ENCODE assay signal across 18 mouse cellular contexts in the genomic region with DNA sequence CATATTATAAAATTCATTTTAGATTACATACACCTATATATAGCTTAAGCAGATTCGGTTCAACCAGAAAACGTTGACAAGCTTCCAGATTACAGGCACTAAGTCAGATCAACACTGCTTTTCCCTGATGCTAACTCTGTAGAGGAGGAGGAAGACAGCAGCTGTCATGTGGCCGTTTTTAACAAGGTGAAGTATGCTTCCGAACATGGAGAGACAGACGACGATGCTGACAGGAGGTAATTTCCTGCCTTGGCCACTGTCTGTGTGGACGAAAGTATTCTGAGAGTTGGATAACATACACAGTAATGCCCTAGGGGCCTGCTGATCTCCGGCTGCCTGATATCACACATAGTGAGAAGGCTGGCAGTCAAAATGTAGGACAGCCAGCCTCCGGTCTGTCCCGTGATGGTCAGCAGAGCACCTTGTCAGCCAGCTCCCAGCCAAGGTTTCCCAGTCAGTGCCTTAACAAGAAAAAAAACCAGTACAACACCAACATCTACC. TPM values are rescaled to one million over a fixed set of nuclear protein-coding genes. Genes with fewer than 3 reads are reported as not detected.
DNase-seq lines count a peak whose midpoint lies in the region; ATAC-seq and TF ChIP-seq lines count a peak whose summit lies in the region.
"Had no signal": no experiment of that assay in that cellular context is flagged by ENCODE, and none has a peak within 500 bp of the region (broad histone marks: within the 10 kb centered on the region; RNA-seq: fewer than 3 reads in every experiment).

No protein-coding gene starts in this region.

- H3K9ac ChIP-seq in heart, embryonic 11.5 days (ENCODE audit: low read depth, low read length): no peak overlapping the region
- no peak overlapping the region for H3K9ac ChIP-seq in liver, postnatal 0 days (replicated peaks)
- H3K9ac ChIP-seq: hindbrain, embryonic 15.5 days; limb, embryonic 12.5 days; liver, embryonic 14.5 days had no signal

- H3K27ac ChIP-seq in heart, embryonic 11.5 days (ENCODE audit: low read depth, low read length): peak overlapping the region; percentile 76
- H3K27ac ChIP-seq in liver, postnatal 0 days (ENCODE audit: low read depth): no peak overlapping the region
- H3K27ac ChIP-seq: hindbrain, embryonic 15.5 days; limb, embryonic 12.5 days; liver, embryonic 14.5 days had no signal

- peak; percentile 79; the same call in 1 of the 2 replicates for ATAC-seq in heart, embryonic 11.5 days (replicated peaks; ENCODE audit: insufficient number of reproducible peaks, low FRiP score, low TSS enrichment)
- no peak for ATAC-seq in liver, postnatal 0 days
- ATAC-seq: forebrain, embryonic 16.5 days; intestine, postnatal 0 days had no signal

- WGBS in heart, embryonic 11.5 days (ENCODE audit: insufficient replicate concordance): 14% methylated on average over 10 of the region's 10 CpGs
- WGBS in liver, postnatal 0 days (ENCODE audit: insufficient replicate concordance): 71% methylated on average over 10 of the region's 10 CpGs

- H3K27me3 ChIP-seq in heart, embryonic 11.5 days (ENCODE audit: control insufficient read depth, insufficient read depth, low read length): no peaks in the 10 kb centered on the region
- H3K27me3 ChIP-seq in liver, postnatal 0 days (ENCODE audit: insufficient read depth, low read length): no peaks in the 10 kb centered on the region
- H3K27me3 ChIP-seq: hindbrain, embryonic 15.5 days; limb, embryonic 12.5 days had no signal

- H3K36me3 ChIP-seq in heart, embryonic 11.5 days (ENCODE audit: control insufficient read depth, insufficient read depth, low read length): no peaks in the 10 kb centered on the region
- no peaks in the 10 kb centered on the region for H3K36me3 ChIP-seq in liver, postnatal 0 days (replicated peaks; ENCODE audit: insufficient read depth, low read length)
- H3K36me3 ChIP-seq: G1E; hindbrain, embryonic 15.5 days; limb, embryonic 12.5 days had no signal

- H3K4me3 ChIP-seq in heart, embryonic 11.5 days (ENCODE audit: low read depth, low read length): no peak overlapping the region
- H3K4me3 ChIP-seq in liver, postnatal 0 days (ENCODE audit: low read depth, low read length): no peak overlapping the region
- H3K4me3 ChIP-seq: hindbrain, embryonic 15.5 days; limb, embryonic 12.5 days had no signal

- TF ChIP-seq CTCF in liver, postnatal 0 days (IDR thresholded peaks at IDR 0.05; ENCODE audit: low read depth): no peak

- H3K4me2 ChIP-seq in heart, embryonic 11.5 days: peak overlapping the region; percentile 22; the same call in 1 of the 2 replicates
- no peak overlapping the region for H3K4me2 ChIP-seq in liver, postnatal 0 days (ENCODE audit: low read depth, low read length)
- H3K4me2 ChIP-seq: hindbrain, embryonic 15.5 days; limb, embryonic 12.5 days had no signal

- DNase-seq in heart, adult 11 months: peak; percentile 98
- DNase-seq in heart, postnatal 25 days (ENCODE audit: low spot score): no peak
- DNase-seq in cerebellum, postnatal 10 days: peak; percentile 46 to 54
- DNase-seq in heart, postnatal 36 days: peak; percentile 41 to 50
- DNase-seq in lung, postnatal 14 days: no peak
- DNase-seq in liver, postnatal 0 days: no peak
- no peak for DNase-seq in frontal cortex, postnatal 36 days (ENCODE audit: low spot score in 2 of 2)
- DNase-seq: adrenal gland, adult 2 months; gastrocnemius, postnatal 36 days; kidney, postnatal 36 days; lung, postnatal 10 days had no signal

- TF ChIP-seq EP300 in liver, postnatal 0 days (IDR thresholded peaks at IDR 0.05; ENCODE audit: low read depth): no peak

- no peaks in the 10 kb centered on the region for H3K9me3 ChIP-seq in heart, embryonic 11.5 days (replicated peaks; ENCODE audit: control insufficient read depth, low read length)
- no peaks in the 10 kb centered on the region for H3K9me3 ChIP-seq in liver, postnatal 0 days (ENCODE audit: low read length)
- H3K9me3 ChIP-seq: hindbrain, embryonic 15.5 days had no signal

- intact Hi-C loops in heart, postnatal 25 days (cut with DNase I): no loop called here
- intact Hi-C loops in heart, postnatal 36 days (cut with DNase I): no loop called here

- H3K4me1 ChIP-seq in heart, embryonic 11.5 days (ENCODE audit: control insufficient read depth, insufficient read depth, low read length): peaks cover 7% of the 10 kb centered on the region; the same call in 1 of the 2 replicates
- 0 out of 2 replicates have a peak, but pooled peaks cover 2% of the 10 kb centered on the region for H3K4me1 ChIP-seq in liver, postnatal 0 days (ENCODE audit: insufficient read depth)
- H3K4me1 ChIP-seq: hindbrain, embryonic 15.5 days; limb, embryonic 12.5 days had no signal

RNA-seq across cellular contexts. Expression of a gene that starts 17.3 kb away (rescaled TPM):
- 100 to 1,000 TPM; 105 to 107 TPM for total RNA-seq in heart, postnatal 25 days (2021)
- polyA plus RNA-seq in heart, embryonic 11.5 days (2014; fragmentation: Nextera tagmentation; extraction: Ambion mirVana): 23.6 and 27.1 TPM in 2 replicates
- total RNA-seq in heart, postnatal 36 days (2021): 100 to 1,000 TPM; 116 TPM
- polyA plus RNA-seq in liver, postnatal 0 days (2015; fragmentation: Nextera tagmentation; extraction: Ambion mirVana): 17.6 TPM in 2 replicates

RNA-seq across cellular contexts. Expression of a gene that starts 20.1 kb away (rescaled TPM):
- 100 to 1,000 TPM; 330 to 341 TPM for total RNA-seq in heart, postnatal 25 days (2021)
- 435 and 522 TPM in 2 replicates for polyA plus RNA-seq in heart, embryonic 11.5 days (2014; fragmentation: Nextera tagmentation; extraction: Ambion mirVana)
- 100 to 1,000 TPM; 309 to 323 TPM for total RNA-seq in heart, postnatal 36 days (2021)
- polyA plus RNA-seq in liver, postnatal 0 days (2015; fragmentation: Nextera tagmentation; extraction: Ambion mirVana): 118 and 124 TPM in 2 replicates

Comparison
In these comparisons a context has a peak if more than half of its experiments do, and no peak if none do; other contexts are left out.
1. DNase-seq: peak in heart, adult 11 months (single experiment), cerebellum, postnatal 10 days (2 of 2) and heart, postnatal 36 days (2 of 2); none in heart, postnatal 25 days (single experiment), lung, postnatal 14 days (single experiment), liver, postnatal 0 days (single experiment) and frontal cortex, postnatal 36 days (0 of 2).